Mouse (Mus musculus) CH12.LX (cell line): ENCODE measurements around the gene Itpk1. TPM values are rescaled to one million over a fixed set of nuclear protein-coding genes. Genes with fewer than 3 reads are reported as not detected.

Experiments
- DNase-seq: peaks from one replicate; pipeline ENCODE4 v3.0.0-alpha.2; 2013; ENCODE audit errors: extremely low read depth
- H3K27ac ChIP-seq: 2 replicates; pipeline ENCODE4 v1.5.1; 2012; ENCODE audit warnings: low read depth, mild to moderate bottlenecking, control low read depth, moderate library complexity; ENCODE audit not compliant: insufficient read depth
- H3K27me3 ChIP-seq: replicated peaks from 2 replicates; pipeline ENCODE3; 2012; ENCODE audit warnings: inconsistent platforms
- H3K36me3 ChIP-seq, 2 experiments: replicated peaks in 1 of 2; 2 replicates each; pipeline versions ENCODE3 to v1.6.1; 2012; ENCODE audit warnings: inconsistent platforms in 1 of 2, low read length in 1 of 2, mild to moderate bottlenecking in 1 of 2, mixed read lengths in 1 of 2, moderate library complexity in 1 of 2; ENCODE audit not compliant: control insufficient read depth in 1 of 2, insufficient read depth in 1 of 2
- H3K4me1 ChIP-seq, 2 experiments: 2 replicates each; pipeline ENCODE4 v1.6.1; 2012; ENCODE audit warnings: inconsistent platforms in 1 of 2, moderate library complexity in 1 of 2; ENCODE audit not compliant: insufficient read depth in 2 of 2, control insufficient read depth in 1 of 2
- H3K4me2 ChIP-seq: 2 replicates; pipeline ENCODE4 v1.6.1; 2012; ENCODE audit warnings: low read depth, mild to moderate bottlenecking, control low read depth; ENCODE audit not compliant: poor library complexity, insufficient read depth, severe bottlenecking
- H3K4me3 ChIP-seq, 3 experiments: fragments of 150-350 bp in 1 of 3; sonication (generic) in 1 of 3; replicated peaks in 1 of 3; 2 replicates each; pipeline versions ENCODE3 to v1.5.1; 2011 to 2012; ENCODE audit warnings: low read depth in 2 of 3, low read length in 2 of 3, mild to moderate bottlenecking in 2 of 3, moderate library complexity in 2 of 3, control low read depth in 1 of 3, improper control_type of control experiment in 1 of 3, inconsistent platforms in 1 of 3, mixed read lengths in 1 of 3; ENCODE audit not compliant: poor library complexity in 1 of 3
- H3K79me2 ChIP-seq: replicated peaks from 2 replicates; pipeline ENCODE4 v1.6.1; 2012; ENCODE audit warnings: mild to moderate bottlenecking, moderate library complexity; ENCODE audit not compliant: control insufficient read depth, poor library complexity, insufficient read depth, severe bottlenecking; ENCODE audit errors: extremely low read depth
- H3K9ac ChIP-seq: 2 replicates; pipeline ENCODE4 v1.6.1; 2012; ENCODE audit warnings: low read depth, mild to moderate bottlenecking, control low read depth, moderate library complexity; ENCODE audit not compliant: insufficient read depth
- H3K9me3 ChIP-seq: replicated peaks from 2 replicates; pipeline ENCODE3; 2012; ENCODE audit warnings: low read length, inconsistent platforms, mixed read lengths
- BHLHE40 ChIP-seq: IDR thresholded peaks from 2 replicates; pipeline ENCODE4 v1.6.1; 2011; ENCODE audit warnings: mild to moderate bottlenecking, low read depth, low read length, improper control_type of control experiment
- CHD1 ChIP-seq: IDR thresholded peaks from 2 replicates; pipeline ENCODE4 v1.6.1; 2012; ENCODE audit warnings: low read depth, low read length, improper control_type of control experiment, inconsistent platforms
- CHD2 ChIP-seq: IDR thresholded peaks from 2 replicates; pipeline ENCODE4 v1.6.1; 2011; ENCODE audit warnings: low read length, improper control_type of control experiment
- CTCF ChIP-seq, 2 experiments: IDR thresholded peaks in 1 of 2; conservative IDR thresholded peaks in 1 of 2; 2 replicates each; pipeline ENCODE4 v1.5.1; 2011 to 2012; ENCODE audit warnings: low read depth in 2 of 2, low read length in 2 of 2, improper control_type of control experiment in 1 of 2, inconsistent platforms in 1 of 2, mild to moderate bottlenecking in 1 of 2, moderate library complexity in 1 of 2
- EP300 ChIP-seq: IDR thresholded peaks from 2 replicates; pipeline ENCODE4 v1.6.1; 2011; ENCODE audit warnings: low read length, improper control_type of control experiment
- HCFC1 ChIP-seq: IDR thresholded peaks from 2 replicates; pipeline ENCODE4 v1.6.1; 2012; ENCODE audit warnings: low read depth, mild to moderate bottlenecking, inconsistent platforms, low read length, improper control_type of control experiment
- IRF4 ChIP-seq: IDR thresholded peaks from 2 replicates; pipeline ENCODE4 v1.6.1; 2014; ENCODE audit warnings: low read depth, mild to moderate bottlenecking, inconsistent platforms, low read length, improper control_type of control experiment
- JUN ChIP-seq: IDR thresholded peaks from 2 replicates; pipeline ENCODE4 v1.6.1; 2011; ENCODE audit warnings: low read depth, mild to moderate bottlenecking, low read length, improper control_type of control experiment, moderate library complexity; ENCODE audit not compliant: insufficient read depth
- MAFK ChIP-seq: IDR thresholded peaks from 2 replicates; pipeline ENCODE4 v1.6.1; 2011; ENCODE audit warnings: low read length, improper control_type of control experiment; ENCODE audit not compliant: insufficient replicate concordance
- MYC ChIP-seq: IDR thresholded peaks from 2 replicates; pipeline ENCODE4 v1.6.1; 2011; ENCODE audit warnings: low read depth, mild to moderate bottlenecking, improper control_type of control experiment, low read length
- NELFE ChIP-seq: IDR thresholded peaks from 2 replicates; pipeline ENCODE4 v1.6.1; 2011; ENCODE audit warnings: low read depth, low read length, improper control_type of control experiment
- PAX5 ChIP-seq: IDR thresholded peaks from 2 replicates; pipeline ENCODE4 v1.6.1; 2012; ENCODE audit warnings: low read length, inconsistent platforms, mixed read lengths
- POLR2AphosphoS2 ChIP-seq: IDR thresholded peaks from 2 replicates; pipeline ENCODE4 v1.6.1; 2011; ENCODE audit warnings: low read depth, low read length, improper control_type of control experiment
- RAD21 ChIP-seq: IDR thresholded peaks from 2 replicates; pipeline ENCODE4 v1.6.1; 2011; ENCODE audit warnings: low read depth, mild to moderate bottlenecking, low read length, improper control_type of control experiment, moderate library complexity
- SIN3A ChIP-seq: IDR thresholded peaks from 2 replicates; pipeline ENCODE4 v1.6.1; 2012; ENCODE audit warnings: low read length, improper control_type of control experiment, inconsistent platforms
- SMC3 ChIP-seq: IDR thresholded peaks from 2 replicates; pipeline ENCODE4 v1.6.1; 2011; ENCODE audit warnings: low read depth, low read length, improper control_type of control experiment
- TCF12 ChIP-seq: IDR thresholded peaks from 2 replicates; pipeline ENCODE4 v1.6.1; 2014; ENCODE audit warnings: low read depth, mild to moderate bottlenecking, inconsistent platforms, low read length, improper control_type of control experiment
- ZC3H11A ChIP-seq: IDR thresholded peaks from 2 replicates; pipeline ENCODE4 v1.6.1; 2012; ENCODE audit warnings: low read depth, mild to moderate bottlenecking, inconsistent platforms, low read length, improper control_type of control experiment
- ZNF384 ChIP-seq: IDR thresholded peaks from 2 replicates; pipeline ENCODE4 v1.6.1; 2012; ENCODE audit warnings: low read depth, low read length, improper control_type of control experiment, inconsistent platforms
- dilution Hi-C: fragments of 300-500 bp; cut with MboI; formaldehyde crosslinking; loops from 2 replicates; pipeline ENCODE4 v1.14.3; 2020; ENCODE audit warnings: low sequenced_read_pairs; ENCODE audit not compliant: extremely low pct_unique_long_range_greater_than_20kb, extremely low pct_ligation_motif_present
- in situ Hi-C: fragments of 300-500 bp; cut with MboI; formaldehyde crosslinking; loops from 3 replicates; pipeline ENCODE4 v1.14.3; 2019; ENCODE audit warnings: low sequenced_read_pairs, low pct_ligation_motif_present, low pct_unique_long_range_greater_than_20kb, mixed read lengths
- polyA plus RNA-seq: library from polyadenylated mRNA; unstranded; fragments of >175 nt; gene quantifications from 2 replicates; pipeline ENCODE4 v1.2.1, GENCODE M21; 2012; ENCODE audit warnings: low read depth; ENCODE audit not compliant: insufficient read length
- total RNA-seq, 2 experiments: library from RNA; depleted of rRNA; stranded (reverse); fragments of 300-350 nt in 1 of 2; fragments of >200 nt in 1 of 2; gene quantifications; 2 replicates each; pipeline ENCODE4 v1.2.3; 2012 to 2014

Gene Itpk1
- total and polyA plus RNA-seq, 3 experiments, result 14.0 to 25.1 (median 19.2) TPM

DNA sequence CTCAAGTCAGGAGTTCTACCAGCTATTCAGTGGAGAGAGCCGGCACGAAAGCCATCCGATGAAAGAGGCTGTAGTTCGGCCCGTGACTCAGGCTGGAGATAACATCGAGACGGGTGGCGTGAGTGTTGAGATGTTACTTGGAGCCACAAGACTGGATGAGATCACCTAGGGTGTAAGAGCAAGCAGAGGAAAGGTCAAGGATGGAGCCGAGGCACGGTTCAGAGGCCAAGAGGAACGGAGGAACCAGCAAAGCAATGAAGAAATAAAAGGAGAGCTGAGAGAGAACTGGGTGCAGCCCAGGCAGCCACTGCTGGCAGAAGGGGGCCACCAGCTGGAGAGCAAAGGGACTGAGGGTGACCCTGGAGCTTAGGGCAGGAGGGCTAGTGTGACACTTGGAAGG, 3.5 kb upstream of the Itpk1 start:
- in situ Hi-C loops, result loop anchor here (5.0 kb wide), 2 partner anchors 131 to 181 kb away; no protein-coding TSS in a partner anchor
- no peak overlapping the region for H3K9ac ChIP-seq
- no peak overlapping the region for H3K4me2 ChIP-seq

GRCm38 (mm10) chr12:102706833-102707463, 2.2 kb upstream of the Itpk1 start:
- DNase-seq, result no peak
- Histone ChIP-seq H3K27ac (no peak overlapping the region), H3K9ac (no peak overlapping the region), H3K9me3 (no peaks in the 10 kb centered on the region), H3K36me3 (no peaks in the 10 kb centered on the region), H3K4me3 (no peak overlapping the region), H3K4me2 (no peak overlapping the region), H3K4me1 (peaks cover 5 to 17% of the 10 kb centered on the region in 2 experiments; a peak in 3 of 4 replicates), H3K79me2 (peaks cover 5% of the 10 kb centered on the region), H3K27me3 (peaks cover 1% of the 10 kb centered on the region)
- in situ Hi-C loops (loop anchor here (5.0 kb wide), 2 partner anchors 130 to 180 kb away; no protein-coding TSS in a partner anchor), dilution Hi-C loops (no loop called here)
- TF ChIP-seq SIN3A (no peak), NELFE (no peak), ZC3H11A (no peak), IRF4 (no peak), RAD21 (no peak), CHD2 (no peak), CHD1 (no peak), SMC3 (no peak), POLR2AphosphoS2 (no peak), PAX5 (no peak), EP300 (no peak), BHLHE40 (no peak), MYC (no peak), JUN (no peak)

More for the DNA sequence above, 3.5 kb upstream of the Itpk1 start:
- peaks cover 0 to 12% of the 10 kb centered on the region in 2 experiments; a peak in 2 of 4 replicates for H3K4me1 ChIP-seq
- no peaks in the 10 kb centered on the region for H3K9me3 ChIP-seq
- H3K27me3 ChIP-seq, result peaks cover 1% of the 10 kb centered on the region
- dilution Hi-C loops, result no loop called here
- no peak overlapping the region for H3K4me3 ChIP-seq
- no peaks in the 10 kb centered on the region for H3K36me3 ChIP-seq
- DNase-seq, result no peak
- no peaks in the 10 kb centered on the region; the same call in 1 of the 2 replicates for H3K79me2 ChIP-seq
- H3K27ac ChIP-seq, result no peak overlapping the region
- TF ChIP-seq CTCF (conservative IDR thresholded peaks at IDR 0.05 in 1 of 2, IDR thresholded peaks at IDR 0.05 in 1 of 2; ENCODE audit: low read depth in 2 of 2, low read length in 2 of 2) (peak in 1 of 2 experiments; percentile 70; a peak in 2 of 4 replicates), TCF12 (no peak), MAFK (no peak), ZNF384 (no peak), SMC3 (peak; percentile 70), BHLHE40 (no peak), RAD21 (peak; percentile 66), HCFC1 (no peak), PAX5 (no peak)
